Mouse (Mus musculus): Measurements from ENCODE around the gene Abhd5.
"Not testable (repeated sequence)": the region's sequence is repeated elsewhere in the genome, so short reads cannot be mapped to it uniquely, and the experiment has no call there.

DNA sequence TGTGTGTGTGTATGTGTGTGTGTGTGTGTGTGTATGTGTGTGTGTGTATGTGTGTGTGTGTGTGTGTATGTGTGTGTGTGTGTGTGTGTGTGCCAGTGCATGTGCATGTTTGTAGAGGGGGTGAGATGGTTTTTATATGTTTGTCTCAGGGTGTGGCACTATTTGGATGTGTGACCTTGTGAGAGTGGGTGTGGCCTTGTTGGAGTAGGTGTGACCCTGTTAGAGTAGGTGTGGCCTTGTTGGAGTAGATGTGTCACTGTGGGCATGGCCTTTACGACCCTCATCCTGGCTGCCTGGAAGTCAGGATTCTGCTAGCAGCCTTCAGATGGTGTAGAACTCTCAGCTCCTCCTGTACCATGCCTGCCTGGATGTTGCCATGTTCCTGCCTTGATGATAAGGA lies 38.3 kb upstream of the Abhd5 start:
- TF ChIP-seq POLR2A (IDR thresholded peaks at IDR 0.05; ENCODE audit: low read depth, low read length); CTCF (conservative IDR thresholded peaks at IDR 0.05; ENCODE audit: insufficient read depth, insufficient read length, low read depth, low read length): not testable (repeated sequence)

All from kidney, adult 2 months (tissue).